Mouse (Mus musculus): ENCODE data around the gene Cyp2s1. TPM values are rescaled to one million over a fixed set of nuclear protein-coding genes. Genes with fewer than 3 reads are reported as not detected.
"Not testable (repeated sequence)": the region's sequence is repeated elsewhere in the genome, so short reads cannot be mapped to it uniquely, and the experiment has no call there.

The Cyp2s1 gene
- polyA plus RNA-seq, 1 experiment = 30.1 TPM

DNA sequence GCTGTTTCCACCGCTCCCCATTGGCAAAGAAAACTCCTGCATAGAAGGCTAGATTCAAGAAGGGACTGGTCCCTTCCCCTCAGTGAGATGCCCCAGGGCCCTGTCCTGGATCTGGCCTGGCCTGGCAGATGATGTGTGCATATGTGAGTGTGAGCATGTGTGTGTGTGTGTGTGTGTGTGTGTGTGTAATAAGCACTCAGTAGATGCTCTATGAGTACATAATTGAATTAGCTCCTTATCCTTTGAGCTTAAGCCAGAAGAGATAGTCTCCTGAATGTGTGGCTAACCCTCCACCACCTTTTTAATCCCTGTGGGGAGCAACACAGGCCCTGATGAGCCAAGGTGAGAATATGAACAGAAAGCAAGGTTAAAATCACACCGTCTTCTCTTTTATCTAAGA lies 5.0 kb downstream of the Cyp2s1 start:
- no peak for DNase-seq (ENCODE audit: low spot score)

DNA sequence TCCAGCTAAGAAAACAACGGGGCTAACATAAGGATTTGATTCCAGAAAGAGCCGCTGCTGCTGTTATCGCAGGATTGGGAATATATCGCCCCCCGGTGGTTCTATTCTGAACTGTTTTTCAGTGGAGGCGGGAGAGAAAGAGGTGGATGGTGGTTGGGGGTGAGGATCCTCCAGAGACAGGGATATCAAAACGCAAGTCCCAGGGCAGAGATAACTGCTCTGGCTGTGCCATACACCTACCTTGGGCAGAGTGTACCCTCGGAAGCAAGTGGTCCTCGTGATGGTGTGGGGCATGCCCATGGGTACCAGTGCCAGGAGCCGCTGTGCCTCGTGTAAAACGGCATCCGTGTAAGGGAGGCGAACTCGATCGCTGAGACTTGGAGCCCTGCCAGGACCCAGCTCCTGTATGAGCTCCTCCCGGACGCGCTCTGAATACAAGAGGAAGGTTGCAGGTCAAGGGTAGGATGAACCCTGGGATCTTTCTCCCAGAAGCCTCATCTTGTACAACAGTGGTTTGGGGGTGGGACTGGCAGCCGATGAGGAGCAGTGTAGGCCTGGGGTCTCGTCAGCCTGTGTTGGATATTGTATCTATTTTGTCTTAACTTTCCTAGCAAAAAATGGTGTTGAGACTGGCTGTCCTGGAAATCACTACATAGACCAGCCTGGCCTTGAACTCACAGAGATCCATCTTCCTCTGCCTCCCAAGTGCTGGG lies 10.9 kb downstream of the Cyp2s1 start:
- DNase-seq (ENCODE audit: low spot score) = no peak

DNA sequence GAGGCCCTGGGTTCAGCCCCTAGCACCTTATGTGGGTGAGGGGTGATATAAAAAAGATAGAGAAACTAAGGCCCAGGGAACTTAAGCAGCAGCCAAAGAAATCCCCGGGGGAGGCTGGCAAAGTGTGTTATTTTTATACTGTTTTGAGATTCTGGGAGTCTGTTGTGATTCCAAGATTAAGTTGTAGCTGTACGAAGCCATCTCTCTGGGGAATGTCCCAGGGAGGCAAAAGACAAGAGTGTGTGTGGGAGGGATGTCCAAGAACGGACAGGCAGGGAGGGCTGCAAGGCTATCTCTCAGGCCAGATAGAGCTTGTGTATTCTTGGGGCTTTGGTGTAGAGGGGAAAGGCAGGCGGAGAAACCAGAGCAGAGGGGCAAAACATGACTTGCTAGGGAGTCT lies 11.9 kb downstream of the Cyp2s1 start:
- no peak for DNase-seq (ENCODE audit: low spot score)

DNA sequence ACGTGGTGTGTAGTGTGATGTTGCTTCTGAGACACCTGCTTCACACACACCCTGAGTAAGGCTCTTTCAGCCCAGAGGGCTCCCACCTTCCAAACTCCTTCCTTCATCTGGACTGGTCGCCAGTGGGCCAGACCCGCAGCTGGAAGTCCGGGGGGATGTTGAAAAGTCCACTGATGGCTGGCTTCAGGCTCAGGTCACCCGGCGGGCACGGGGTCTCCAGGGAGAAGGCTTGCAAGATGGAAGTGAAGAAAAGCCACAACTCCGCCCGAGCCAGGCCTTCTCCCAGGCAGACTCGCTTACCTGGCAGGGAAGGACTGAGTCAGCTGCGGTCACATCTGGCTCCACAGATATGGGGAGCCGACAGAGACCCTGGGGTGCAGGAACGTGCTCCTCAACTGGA lies 13.3 kb downstream of the Cyp2s1 start:
- no peak for DNase-seq (ENCODE audit: low spot score)

DNA sequence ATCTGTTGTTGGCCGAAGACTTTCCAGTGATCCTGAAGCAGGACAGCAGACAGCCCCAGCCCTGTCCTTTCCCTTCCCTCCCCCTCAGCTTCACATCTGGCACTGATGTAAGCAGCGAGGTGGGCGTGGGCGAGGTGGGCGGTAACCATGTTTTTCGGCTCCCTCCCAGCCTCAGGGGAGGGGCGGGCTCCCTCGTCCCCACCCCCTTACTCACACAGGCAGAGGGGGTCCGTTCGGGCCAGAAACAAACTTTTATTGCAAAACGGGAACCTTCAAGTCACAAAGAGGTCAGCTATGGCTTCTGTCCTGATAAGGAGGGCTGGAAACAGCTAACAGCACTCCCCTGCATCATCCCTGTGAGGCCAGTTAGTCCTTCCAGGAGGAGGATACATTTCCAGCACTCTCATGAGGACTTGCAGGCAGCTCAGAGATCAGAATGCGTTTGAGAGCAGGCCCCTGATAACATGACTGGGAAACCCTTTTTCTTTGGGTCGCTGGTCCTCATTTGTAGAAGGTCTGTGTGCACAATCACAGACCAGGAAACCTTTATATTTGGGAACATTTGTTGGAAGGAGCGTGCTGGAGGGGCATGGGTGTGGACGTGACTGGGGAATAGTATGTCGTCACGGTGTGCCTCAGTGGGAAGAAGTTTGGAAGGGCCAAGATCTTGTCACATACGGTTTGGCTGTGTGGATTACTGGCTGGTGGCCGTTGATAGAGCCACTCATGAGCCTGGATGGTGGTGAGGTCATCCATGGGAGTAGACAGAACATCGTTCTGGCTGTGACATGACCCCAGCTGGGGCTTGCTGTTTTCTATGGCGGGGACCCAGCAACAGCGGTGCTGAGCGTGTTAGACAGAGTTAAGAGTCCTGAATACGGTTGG lies 14.2 kb downstream of the Cyp2s1 start:
- DNase-seq (ENCODE audit: low spot score) = no peak

DNA sequence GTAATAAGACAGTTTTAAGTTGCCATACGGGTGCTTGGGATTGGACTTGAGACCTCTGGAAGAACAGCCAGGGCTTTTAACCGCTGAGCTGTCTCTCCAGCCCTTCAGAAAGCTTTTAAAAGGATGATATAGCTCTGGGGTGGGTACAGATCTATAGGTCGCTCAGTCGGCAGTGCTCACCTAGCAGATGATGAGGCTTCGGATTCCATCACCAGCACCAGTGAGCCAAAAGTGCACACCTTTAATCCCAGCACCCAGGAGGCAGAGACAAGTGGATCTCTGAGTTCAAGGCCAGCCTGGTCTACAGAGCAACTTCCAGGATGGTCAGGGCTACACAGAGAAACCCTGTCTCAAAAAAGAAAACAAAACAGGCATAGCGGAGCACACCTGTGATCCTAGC lies 15.7 kb downstream of the Cyp2s1 start:
- DNase-seq (ENCODE audit: low spot score) = no peak

DNA sequence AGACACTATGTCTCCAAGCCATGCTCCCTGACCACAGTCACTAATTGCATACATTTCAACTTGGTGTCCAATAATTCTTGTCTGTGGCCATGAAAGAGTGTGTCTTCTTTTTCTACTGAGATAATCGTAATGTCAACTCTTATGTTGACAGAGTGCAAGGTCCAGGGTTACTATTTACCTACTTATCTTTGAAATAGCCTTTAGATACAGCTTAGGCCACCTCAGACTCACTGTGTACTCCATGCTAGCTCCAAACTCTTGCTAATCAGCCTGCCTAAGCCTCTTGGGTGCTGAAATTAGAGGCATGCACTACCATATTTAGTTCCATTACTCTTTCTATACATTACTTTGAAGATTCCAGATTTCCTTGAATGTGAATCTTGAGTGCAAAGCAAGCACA lies 17.3 kb downstream of the Cyp2s1 start:
- no peak for DNase-seq (ENCODE audit: low spot score)

DNA sequence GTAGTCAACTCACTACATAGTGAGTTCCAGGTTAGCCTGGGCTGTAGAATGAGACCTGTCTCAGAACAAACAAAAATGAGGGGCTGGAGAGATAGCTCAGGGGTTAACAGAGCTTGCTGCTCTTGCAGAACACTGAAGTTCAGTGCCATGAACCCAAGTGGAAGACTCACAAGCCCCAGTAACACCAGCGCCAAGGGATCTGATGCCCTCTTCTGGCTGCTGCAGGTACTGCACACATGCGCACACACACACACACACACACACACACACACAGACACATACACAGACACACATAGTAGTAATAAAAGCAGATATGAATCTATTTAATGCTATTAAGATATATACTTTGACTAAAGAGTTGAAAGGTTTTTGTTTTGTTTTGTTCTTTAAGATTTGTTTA lies 18.2 kb downstream of the Cyp2s1 start:
- DNase-seq (ENCODE audit: low spot score) = no peak

DNA sequence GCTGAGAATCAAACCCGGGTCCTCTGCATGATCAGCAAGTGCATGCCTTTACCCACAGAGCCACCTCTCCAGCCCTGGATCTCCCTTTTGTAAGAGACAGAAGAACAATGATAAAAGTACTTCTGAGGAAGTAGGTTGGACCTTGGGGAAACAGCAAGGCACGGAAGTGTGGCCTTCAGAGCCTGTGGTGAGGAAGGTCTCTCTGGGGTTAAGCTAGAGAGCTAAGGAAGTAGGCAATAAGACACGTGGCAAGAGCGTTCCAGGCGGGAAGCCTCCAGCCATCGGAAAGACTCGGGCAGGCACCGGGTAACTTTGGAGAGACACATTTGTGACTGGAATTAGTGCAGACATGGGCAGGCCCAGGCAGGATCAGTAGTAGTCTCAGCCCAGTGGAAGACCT lies 21.9 kb downstream of the Cyp2s1 start:
- no peak for DNase-seq (ENCODE audit: low spot score)

DNA sequence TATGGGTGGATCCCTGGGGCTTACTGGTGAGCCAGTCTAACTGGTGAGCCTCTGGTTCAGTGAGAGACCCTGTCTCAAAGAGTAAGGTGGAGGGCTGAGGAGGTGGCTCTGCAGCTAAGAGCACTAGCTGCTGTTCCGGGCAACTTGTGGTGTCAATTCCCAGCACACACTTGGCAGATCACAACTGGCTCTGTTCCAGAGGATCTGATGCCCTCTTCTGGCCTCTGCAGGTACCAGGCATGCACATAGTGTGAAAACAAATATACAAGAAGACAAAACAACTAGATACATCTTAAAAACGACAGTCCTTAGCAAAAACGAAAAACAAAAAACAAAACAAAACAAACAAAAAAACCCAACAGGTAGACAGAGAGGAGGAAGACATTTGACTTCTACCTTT lies 23.0 kb downstream of the Cyp2s1 start:
- no peak for DNase-seq (ENCODE audit: low spot score)

DNA sequence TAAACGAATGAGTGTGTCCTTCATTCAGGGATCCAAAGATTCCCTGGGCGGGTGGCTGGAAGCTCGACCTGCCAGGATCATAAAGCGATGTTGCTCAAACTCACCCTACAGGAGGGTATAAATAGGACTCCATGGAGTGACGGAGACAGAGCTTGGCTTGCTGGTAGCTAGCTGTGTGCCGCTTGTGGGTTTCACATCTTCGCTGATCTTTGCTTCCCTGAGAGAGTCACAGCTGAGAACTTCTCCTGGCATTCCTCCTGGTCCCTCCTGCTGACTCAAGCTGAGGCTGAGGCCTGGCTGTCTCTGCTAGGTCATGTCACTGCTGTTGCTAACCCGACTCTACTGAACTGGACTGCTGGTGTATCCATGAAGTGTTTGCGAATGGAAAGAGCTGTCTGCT lies 23.7 kb downstream of the Cyp2s1 start:
- not testable (repeated sequence) for DNase-seq (ENCODE audit: low spot score)

DNA sequence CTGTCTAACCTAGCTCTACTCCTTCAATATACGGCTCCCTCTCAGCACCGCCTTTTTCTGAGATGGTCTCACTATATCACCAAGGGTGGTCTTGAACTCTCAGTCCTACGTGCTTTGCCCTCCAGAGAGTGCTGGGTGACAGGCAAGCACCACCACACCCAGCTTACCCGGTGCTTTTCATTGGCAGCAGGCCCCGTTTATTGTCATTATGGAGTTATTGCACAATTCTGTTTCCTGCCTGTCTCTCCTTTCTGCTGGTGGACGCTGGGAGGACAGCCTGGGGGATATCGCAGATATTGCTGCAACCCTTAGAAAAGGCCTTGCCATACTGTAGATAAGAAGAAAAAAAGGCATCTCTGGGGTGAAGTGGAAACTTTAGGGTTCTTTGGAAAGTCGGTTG lies 26.1 kb downstream of the Cyp2s1 start:
- DNase-seq (ENCODE audit: low spot score) = no peak

DNA sequence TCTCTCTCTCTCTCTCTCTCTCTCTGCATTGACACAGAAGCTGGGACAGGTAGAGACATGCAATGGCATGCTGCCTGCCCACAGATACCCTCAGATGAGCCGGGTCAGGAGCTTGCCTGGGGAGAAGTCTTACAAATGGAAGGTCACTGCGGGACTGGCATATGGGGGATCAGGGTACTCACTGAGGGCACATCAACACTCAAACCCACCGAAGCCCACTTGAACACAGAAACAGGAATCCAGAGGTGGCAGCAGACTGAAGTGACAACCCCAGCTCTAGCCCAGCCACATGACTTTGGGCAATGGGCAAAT lies 27.6 kb downstream of the Cyp2s1 start:
- no peak for DNase-seq (ENCODE audit: low spot score)

DNA sequence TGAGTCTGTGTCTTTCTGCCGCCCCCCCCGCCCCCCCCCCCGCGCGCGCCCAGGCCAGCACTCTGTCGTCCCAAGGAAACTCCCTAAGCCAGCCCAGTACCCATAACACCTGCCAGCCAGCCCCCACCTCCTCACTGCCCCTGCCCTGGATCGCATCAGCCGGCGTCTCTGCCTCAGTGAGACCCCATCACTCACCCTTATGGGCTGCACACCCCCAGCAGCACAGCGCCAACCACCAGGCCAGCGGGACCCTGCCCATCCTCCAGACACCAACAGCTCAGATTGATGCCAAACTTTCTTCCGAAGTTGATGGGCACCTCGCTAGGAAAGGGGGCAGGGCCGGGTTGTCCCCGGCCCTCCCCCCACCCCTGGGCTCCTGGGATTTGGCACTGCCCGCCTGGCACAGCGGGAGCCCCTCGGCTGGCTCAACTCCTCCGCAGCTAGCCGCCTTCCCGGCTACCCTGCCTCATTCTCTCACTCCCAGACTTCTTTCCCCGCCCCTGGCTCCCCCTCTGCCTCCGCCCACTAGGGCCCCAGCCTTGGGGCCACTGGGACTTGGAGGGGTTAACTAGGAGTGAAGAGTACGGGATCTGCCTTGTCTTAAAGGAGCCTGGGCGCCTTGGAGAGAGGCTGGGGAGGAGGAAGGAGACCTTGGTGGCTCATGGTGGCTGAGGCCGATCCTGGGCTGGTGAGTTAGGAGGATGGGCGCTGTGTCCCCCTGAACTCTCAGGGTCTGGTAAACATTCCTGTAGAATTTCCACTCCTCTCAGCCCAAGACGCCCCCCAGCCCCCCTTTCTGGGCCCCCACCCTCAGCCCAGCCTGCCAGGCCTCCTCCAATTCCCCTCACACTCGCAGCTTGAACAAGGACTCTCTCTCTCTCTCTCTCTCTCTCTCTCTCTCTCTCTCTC lies 28.2 kb downstream of the Cyp2s1 start, which contains the start of gene Axl:
Axl (minus strand) TSS at position 486 of the 909 bp plus-strand sequence.
- peak; percentile 49 for DNase-seq (ENCODE audit: low spot score)

DNA sequence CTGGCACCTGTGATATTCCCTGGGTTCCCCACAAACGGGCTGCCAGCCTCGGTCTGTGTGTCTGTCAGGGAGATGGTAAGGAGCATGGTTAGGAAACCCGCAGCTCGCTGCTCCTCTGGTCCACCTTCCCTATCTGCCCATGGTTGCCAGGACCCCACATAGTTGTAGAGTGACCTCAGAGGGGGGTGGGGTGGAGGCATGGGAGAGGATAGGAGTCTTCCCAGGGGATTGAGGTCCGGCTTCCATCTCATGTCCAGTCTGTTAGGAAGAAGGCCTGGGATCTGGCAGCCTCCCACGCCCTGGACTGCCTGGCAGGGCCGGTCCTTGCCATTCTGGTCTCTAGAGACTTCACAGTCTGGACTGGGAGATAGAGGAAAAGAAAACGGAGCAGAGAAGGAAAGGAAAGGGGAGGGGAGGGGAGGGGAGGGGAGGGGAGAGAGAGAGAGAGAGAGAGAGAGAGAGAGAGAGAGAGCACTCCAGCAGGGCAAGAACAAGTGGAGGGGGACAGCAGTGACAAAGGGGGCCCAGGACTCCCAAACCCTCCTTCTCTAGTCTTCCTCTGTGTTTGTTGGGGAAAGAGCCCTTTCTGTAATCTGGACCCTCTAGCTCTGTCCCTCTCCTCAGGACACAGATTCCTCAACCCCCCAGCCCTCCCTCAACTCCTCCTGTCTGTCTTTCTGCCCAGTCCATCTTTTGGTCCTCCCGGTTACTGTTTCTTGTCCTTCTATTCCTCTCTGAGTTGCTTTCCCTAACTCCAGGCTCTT lies 29.1 kb downstream of the Cyp2s1 start:
- no peak for DNase-seq (ENCODE audit: low spot score)

DNA sequence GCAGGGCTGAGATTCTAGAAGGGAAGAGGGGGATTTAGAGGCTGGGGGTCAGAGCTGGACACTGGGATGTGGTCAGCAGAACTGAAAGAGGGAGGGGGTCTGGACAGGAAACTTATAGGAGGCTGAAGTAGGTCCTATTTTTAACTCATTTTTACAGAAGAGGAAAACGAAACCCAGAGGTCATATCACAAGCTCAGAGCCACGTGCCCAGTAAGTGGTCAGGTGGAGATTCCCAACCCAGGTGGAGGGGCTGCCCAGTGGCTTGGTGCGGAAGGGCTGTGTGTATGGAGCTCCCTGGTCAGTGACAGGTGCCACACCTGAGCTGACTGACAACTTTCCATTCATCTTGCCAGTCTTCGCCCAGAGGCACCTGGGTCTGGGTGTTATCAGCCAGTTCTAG lies 29.7 kb downstream of the Cyp2s1 start:
- no peak for DNase-seq (ENCODE audit: low spot score)

DNA sequence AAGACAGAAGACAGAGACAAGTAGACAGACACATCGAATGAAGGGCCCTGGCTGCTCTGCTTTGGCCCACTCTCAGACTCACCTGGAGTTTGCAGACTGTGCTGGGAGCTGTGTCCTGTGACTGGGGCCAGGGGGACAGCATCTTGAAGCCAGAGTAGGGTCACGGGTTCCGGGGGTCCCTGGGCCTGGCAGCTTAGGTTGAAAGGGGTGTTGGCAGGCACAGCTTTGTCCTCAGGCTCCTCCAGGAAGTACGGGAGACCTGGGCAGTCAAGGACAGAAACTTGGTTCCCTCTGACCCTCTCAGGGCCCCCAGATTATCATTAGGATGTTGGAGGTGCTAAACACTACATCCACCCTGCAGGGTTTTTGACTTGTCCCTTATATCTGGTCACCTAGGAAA lies 31.0 kb downstream of the Cyp2s1 start:
- no peak for DNase-seq (ENCODE audit: low spot score)

DNA sequence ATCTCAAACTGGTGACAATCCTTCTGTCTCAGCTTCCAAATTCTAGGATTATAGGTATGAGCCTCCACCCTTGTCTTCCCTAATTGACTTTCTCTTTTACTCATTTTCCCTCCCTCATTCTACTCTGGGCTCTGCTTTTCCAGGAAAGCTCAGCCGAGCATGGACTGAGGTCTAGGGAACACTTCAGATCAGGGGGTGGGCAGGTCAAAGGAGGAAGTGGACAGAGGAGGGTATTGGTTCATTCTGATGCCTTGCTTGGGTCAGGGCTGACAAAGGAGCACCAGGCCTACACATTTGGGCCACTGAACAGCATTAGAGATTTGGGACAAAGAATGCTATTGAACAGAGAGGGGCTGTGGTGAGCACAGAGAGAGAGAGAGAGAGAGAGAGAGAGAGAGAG lies 31.9 kb downstream of the Cyp2s1 start:
- no peak for DNase-seq (ENCODE audit: low spot score)

DNA sequence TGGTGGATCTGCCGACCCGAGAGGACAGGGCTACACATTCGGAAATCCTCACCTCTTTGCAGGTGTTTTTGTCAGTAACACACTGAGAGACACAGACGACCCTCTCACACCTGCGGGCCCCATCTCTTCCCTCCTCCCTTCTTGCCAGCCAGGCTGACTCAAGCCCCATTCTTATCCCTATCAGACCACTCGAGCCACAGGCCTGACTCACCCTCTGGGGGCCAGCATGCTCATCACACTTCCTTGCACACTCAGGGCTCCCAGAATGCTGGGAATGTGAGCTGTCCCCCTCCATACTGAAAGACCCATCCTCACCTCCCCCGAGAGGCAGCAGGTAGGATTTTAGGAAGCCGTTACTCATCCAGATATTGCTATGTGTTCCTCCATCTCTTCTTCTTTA lies 33.0 kb downstream of the Cyp2s1 start:
- no peak for DNase-seq (ENCODE audit: low spot score)

DNA sequence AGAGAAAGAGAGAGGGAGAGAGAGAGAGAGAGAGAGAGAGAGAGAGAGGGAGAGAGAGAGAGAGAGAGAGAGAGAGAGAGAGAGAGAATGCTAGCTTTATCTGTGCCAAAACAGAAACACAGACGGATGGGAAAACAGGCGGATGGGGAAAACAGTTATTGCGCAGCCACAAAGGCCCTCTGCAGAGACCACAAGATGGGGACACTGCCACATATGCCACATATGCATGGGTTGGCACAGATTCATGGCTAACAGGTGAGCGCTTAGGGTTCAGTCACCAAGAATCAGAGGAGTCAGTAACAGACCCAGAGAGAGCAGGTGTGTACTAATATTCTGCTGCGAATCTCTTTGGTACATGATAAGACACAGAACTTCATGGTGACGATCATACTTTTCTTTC lies 34.0 kb downstream of the Cyp2s1 start:
- no peak for DNase-seq (ENCODE audit: low spot score)

DNA sequence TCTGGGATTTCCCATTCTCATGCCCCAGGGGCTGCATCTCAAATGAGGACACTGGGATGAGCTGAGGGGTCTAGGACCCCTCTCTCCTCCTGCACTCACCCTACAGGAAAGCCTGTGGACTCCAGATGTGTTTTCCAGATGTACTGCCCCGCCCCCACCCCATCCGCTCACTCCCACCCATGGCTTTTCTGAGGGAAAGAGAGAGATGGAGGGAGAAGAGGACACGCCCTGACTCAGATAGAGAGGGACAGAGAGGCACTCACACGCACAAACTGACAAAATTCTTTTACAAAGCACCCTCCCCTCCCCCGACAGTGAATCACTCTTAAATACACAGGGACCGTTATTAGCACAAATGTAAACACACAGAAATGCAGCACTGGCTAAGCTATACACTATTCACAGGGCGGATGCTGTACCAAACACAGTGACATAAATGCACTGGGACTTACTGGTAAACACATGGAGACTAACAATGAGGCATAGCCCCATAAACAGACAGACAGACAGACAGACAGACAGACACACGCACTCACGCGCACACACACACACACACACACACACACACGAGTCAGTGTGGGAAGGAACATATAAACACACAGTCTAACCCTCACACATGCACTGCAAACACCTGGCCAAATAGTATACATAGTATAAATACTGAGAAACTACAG lies 34.6 kb downstream of the Cyp2s1 start:
- DNase-seq (ENCODE audit: low spot score) = no peak

All from urinary bladder, adult 2 months (tissue).